Mouse (Mus musculus) G1E (cell line): ENCODE measurements around the gene Galnt17. TPM values are rescaled to one million over a fixed set of nuclear protein-coding genes. Genes with fewer than 3 reads are reported as not detected.

ENCODE experiments used
- ATAC-seq: 2 replicates; pipeline ENCODE4 v1.8.0; 2016; ENCODE audit warnings: mild to moderate bottlenecking; ENCODE audit not compliant: insufficient number of reproducible peaks, poor library complexity, low FRiP score, severe bottlenecking; ENCODE audit errors: extremely low read depth
- DNase-seq: peaks from one replicate; pipeline ENCODE4 v3.0.0; 2012; ENCODE audit warnings: low spot score
- H3K27me3 ChIP-seq: 2 replicates; pipeline ENCODE4 v1.6.1; 2012; ENCODE audit warnings: mild to moderate bottlenecking, low read length, inconsistent platforms; ENCODE audit not compliant: insufficient read depth
- H3K36me3 ChIP-seq: replicated peaks from 2 replicates; pipeline ENCODE3; 2012; ENCODE audit warnings: mild to moderate bottlenecking, inconsistent platforms
- H3K4me1 ChIP-seq: 2 replicates; pipeline ENCODE4 v1.6.1; 2012; ENCODE audit warnings: low read depth, low read length, inconsistent platforms, mixed read lengths; ENCODE audit not compliant: insufficient read depth
- H3K4me3 ChIP-seq: 2 replicates; pipeline ENCODE4 v1.5.1; 2012; ENCODE audit warnings: low read depth, mild to moderate bottlenecking, inconsistent platforms, low read length, moderate library complexity, mixed read lengths
- H3K9me3 ChIP-seq: replicated peaks from 2 replicates; pipeline ENCODE4 v1.6.1; 2012; ENCODE audit warnings: inconsistent platforms
- CTCF ChIP-seq: IDR thresholded peaks from 2 replicates; pipeline ENCODE4 v1.5.1; 2012; ENCODE audit warnings: low read depth, low read length, inconsistent platforms, mixed read lengths
- GATA1 ChIP-seq: IDR thresholded peaks from 2 replicates; pipeline ENCODE4 v1.6.1; 2012; ENCODE audit warnings: borderline replicate concordance, low read length, inconsistent platforms, mixed read lengths
- GATA2 ChIP-seq: IDR thresholded peaks from 2 replicates; pipeline ENCODE4 v1.6.1; 2012; ENCODE audit warnings: low read depth, low read length, inconsistent platforms, borderline replicate concordance
- POLR2AphosphoS5 ChIP-seq: IDR thresholded peaks from 2 replicates; pipeline ENCODE4 v1.6.1; 2012; ENCODE audit warnings: low read depth, low read length, inconsistent platforms; ENCODE audit not compliant: insufficient replicate concordance
- TAL1 ChIP-seq: conservative IDR thresholded peaks from 2 replicates; pipeline ENCODE4 v1.6.1; 2012; ENCODE audit warnings: low read depth, low read length, inconsistent platforms, mixed read lengths
- polyA plus RNA-seq: library from polyadenylated mRNA; stranded (reverse); fragments of >175 nt; gene quantifications from 2 replicates; pipeline ENCODE4 v1.2.3, GENCODE M21; 2012
- total RNA-seq, 2 experiments: library from RNA; stranded (forward) in 1 of 2; stranded (reverse) in 1 of 2; fragments of 200-1000 nt in 1 of 2; fragments of >200 nt in 1 of 2; fragmentation: Nextera tagmentation in 1 of 2; gene quantifications; 2 replicates each; pipeline ENCODE4 v1.2.3; 2014 to 2017

Galnt17 gene
- total and polyA plus RNA-seq, 3 experiments = 0.22 TPM; not detected in 2

- Histone ChIP-seq H3K4me1 (no peaks in the 10 kb centered on the region), H3K9me3 (peaks cover 42% of the 10 kb centered on the region), H3K27me3 (no peaks in the 10 kb centered on the region), H3K36me3 (no peaks in the 10 kb centered on the region), H3K4me3 (no peak overlapping the region)
- DNase-seq (no peak), ATAC-seq (no peak)
- TF ChIP-seq CTCF (no peak), GATA1 (no peak), TAL1 (no peak), GATA2 (no peak), POLR2AphosphoS5 (no peak)
Measured at GRCm38 (mm10) chr5:131096824-131097223, 211.5 kb downstream of the Galnt17 start.

DNA sequence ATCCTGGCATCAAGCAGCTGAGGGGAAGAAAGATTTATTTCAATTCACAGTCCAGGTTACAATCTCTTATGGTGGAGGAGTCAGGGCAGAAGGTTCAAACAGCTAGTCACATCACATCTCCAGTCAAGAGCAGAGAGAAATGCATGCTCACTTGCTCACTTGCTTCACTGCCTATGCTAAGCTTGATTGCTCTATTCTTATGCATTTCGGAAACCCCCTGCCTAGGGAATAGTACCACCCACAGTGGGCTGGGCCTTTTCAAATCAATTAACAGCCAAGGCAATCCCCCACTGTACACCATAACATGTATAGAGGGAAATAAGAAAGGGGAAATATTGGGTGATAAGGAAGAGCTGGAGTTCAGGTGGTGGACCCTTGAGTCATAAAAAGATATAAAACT lies 212.7 kb downstream of the Galnt17 start:
- Histone ChIP-seq H3K27me3 (no peaks in the 10 kb centered on the region), H3K4me3 (no peak overlapping the region), H3K36me3 (no peaks in the 10 kb centered on the region), H3K4me1 (no peaks in the 10 kb centered on the region), H3K9me3 (peaks cover 41% of the 10 kb centered on the region)
- DNase-seq (no peak), ATAC-seq (no peak)
- TF ChIP-seq CTCF (no peak), POLR2AphosphoS5 (no peak), GATA2 (no peak), GATA1 (no peak), TAL1 (no peak)

GRCm38 (mm10) chr5:131094771-131095170 lies 213.5 kb downstream of the Galnt17 start:
- Histone ChIP-seq H3K4me3 (no peak overlapping the region), H3K9me3 (peaks cover 43% of the 10 kb centered on the region), H3K36me3 (no peaks in the 10 kb centered on the region), H3K27me3 (no peaks in the 10 kb centered on the region), H3K4me1 (no peaks in the 10 kb centered on the region)
- DNase-seq = no peak
- ATAC-seq = no peak
- TF ChIP-seq GATA1 = no peak
- no peak for TF ChIP-seq TAL1
- TF ChIP-seq POLR2AphosphoS5 = no peak
- no peak for TF ChIP-seq GATA2
- TF ChIP-seq CTCF = no peak

DNA sequence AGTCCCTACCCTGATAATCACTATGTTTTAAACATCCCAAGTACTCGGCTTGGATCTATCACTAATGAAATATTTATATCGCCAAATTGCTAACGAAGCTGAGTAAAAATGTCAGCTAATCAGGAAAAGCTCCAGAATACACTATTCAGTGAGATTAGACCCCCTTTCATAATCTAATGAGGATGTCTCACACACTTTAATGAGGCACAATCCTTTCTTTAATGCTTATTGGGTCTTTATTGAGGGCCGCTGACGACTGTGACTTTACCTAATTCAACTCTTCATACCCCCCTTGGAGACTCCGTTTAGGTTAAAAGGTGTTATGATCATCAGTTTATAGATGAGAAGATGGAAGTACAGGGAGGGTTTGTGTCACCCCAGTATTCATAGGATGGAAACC lies 214.2 kb downstream of the Galnt17 start:
- Histone ChIP-seq H3K4me1 (no peaks in the 10 kb centered on the region), H3K27me3 (no peaks in the 10 kb centered on the region), H3K36me3 (no peaks in the 10 kb centered on the region), H3K9me3 (peaks cover 48% of the 10 kb centered on the region), H3K4me3 (no peak overlapping the region)
- TF ChIP-seq GATA2 (no peak), POLR2AphosphoS5 (no peak), CTCF (no peak), GATA1 (no peak), TAL1 (no peak)
- ATAC-seq = no peak
- DNase-seq = no peak

DNA sequence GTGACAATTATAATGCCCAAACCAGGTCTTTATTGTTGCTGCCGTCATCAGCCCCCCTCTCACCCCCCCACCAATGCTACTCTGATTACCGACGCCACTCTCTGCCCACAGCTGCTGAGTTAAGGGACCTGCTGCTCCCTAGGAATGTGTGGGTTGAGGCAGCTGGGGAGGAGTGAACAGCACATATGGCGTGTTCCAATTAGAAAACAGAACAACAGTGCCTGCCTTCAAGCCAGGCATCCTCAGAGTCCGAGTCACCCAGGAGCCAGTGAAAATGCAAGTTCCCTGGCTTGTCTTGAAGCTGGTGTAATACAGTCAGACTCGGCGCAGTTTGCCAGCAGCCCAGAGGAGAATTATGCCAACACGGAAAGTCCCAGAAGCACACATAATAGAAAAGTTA lies 218.4 kb downstream of the Galnt17 start:
- ATAC-seq (no peak), DNase-seq (no peak)
- Histone ChIP-seq H3K4me1 (no peaks in the 10 kb centered on the region), H3K36me3 (no peaks in the 10 kb centered on the region), H3K27me3 (no peaks in the 10 kb centered on the region), H3K4me3 (no peak overlapping the region), H3K9me3 (peaks cover 55% of the 10 kb centered on the region)
- no peak for TF ChIP-seq TAL1
- TF ChIP-seq GATA2 = no peak
- TF ChIP-seq POLR2AphosphoS5 = no peak

- no peaks in the 10 kb centered on the region for H3K27me3 ChIP-seq
- H3K9me3 ChIP-seq = peaks cover 61% of the 10 kb centered on the region
- no peaks in the 10 kb centered on the region for H3K36me3 ChIP-seq
Measured at GRCm38 (mm10) chr5:131088866-131089265, 219.4 kb downstream of the Galnt17 start.

DNA sequence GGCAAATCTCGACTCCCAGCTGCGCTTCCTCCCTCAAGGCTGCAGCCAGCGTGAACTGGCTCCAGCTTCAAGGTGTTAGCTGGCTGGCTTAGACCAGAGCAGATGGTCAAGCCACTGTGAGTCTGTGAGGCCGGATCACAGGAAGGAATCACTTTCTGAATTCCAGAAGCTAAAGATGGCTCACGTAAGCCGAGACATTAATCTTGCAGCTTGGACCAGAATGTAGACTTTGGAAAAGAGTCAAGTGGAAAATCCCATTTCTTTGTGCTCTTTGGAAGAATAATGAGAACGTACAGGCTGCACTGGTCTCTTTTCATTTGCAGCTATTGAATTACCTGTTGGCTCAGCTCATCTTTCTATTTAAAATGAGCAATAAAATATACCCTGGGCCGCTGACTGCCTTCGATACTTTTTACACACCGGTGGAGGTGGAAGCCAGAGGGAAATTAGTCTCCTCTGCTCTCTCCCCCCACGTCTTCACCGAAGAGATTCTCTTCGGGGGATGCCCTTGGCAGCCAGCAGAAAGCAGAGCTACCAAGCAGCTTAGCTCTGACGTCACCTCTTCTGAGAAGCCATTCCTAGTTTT lies 225.1 kb downstream of the Galnt17 start:
- no peak for TF ChIP-seq CTCF
- H3K9me3 ChIP-seq = peaks cover 68% of the 10 kb centered on the region

More at GRCm38 (mm10) chr5:131088866-131089265, 219.4 kb downstream of the Galnt17 start:
- ATAC-seq = no peak
- Histone ChIP-seq H3K4me1 (no peaks in the 10 kb centered on the region), H3K4me3 (no peak overlapping the region)
- DNase-seq = no peak
- no peak for TF ChIP-seq CTCF
- TF ChIP-seq GATA1 = no peak

More for the DNA sequence above, 225.1 kb downstream of the Galnt17 start:
- ATAC-seq = no peak
- Histone ChIP-seq H3K4me3 (no peak overlapping the region), H3K27me3 (no peaks in the 10 kb centered on the region), H3K4me1 (no peaks in the 10 kb centered on the region), H3K36me3 (no peaks in the 10 kb centered on the region)
- DNase-seq = no peak
